Mouse (Mus musculus): ENCODE data around the gene Olfr155.

Gene Olfr155

GRCm38 (mm10) chr4:43891247-43891646 lies 39.9 kb downstream of the Olfr155 start:
- DNase-seq (ENCODE audit: low read depth in 1 of 2, low spot score in 2 of 2): no peak

- no peak for DNase-seq (ENCODE audit: low read depth in 1 of 2, low spot score in 2 of 2)
These were observed 45.8 kb downstream of the Olfr155 start for GRCm38 (mm10) chr4:43897209-43897608.

DNA sequence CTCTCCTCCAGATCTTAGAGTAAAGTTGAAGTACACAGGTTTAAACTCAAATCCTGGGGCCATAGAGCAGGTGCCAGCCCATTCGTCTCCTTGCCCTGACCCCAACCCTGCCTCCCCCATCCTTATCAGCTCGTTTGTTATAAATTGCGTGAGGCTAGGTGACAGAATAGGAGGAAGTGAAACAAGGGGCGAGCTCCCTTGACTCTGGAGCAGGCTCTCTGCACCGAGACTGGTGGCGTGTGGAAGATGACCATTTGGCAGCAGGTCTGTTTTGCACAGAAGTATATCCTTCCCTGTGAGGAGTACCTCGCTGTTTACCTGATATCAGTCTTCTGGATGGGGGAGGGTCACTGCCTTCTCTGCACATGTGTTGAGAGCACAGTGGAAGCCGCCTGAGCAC lies 47.8 kb downstream of the Olfr155 start:
- peak in 1 of 2 experiments; percentile 6 for DNase-seq (ENCODE audit: low read depth in 1 of 2, low spot score in 2 of 2)

DNA sequence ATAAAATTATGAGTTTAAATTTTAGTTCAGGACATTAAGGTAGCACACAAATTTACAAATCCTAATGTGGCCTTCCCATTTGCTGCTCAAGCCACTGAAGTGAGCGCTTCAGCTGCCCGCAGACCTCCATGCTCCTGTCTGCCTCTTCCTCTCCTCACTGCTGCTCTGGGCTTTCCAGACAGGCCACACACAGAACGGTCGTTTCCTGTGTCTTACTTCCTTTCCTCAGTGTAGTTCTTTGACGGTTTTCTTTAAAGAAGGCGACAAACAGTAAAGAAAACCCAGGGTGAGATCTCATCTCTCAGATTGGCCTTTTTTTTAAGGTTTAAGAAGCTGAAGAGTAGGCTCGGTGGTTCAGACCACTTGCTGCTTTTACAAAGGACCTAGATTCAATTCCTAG lies 52.3 kb downstream of the Olfr155 start:
- DNase-seq (ENCODE audit: low read depth in 1 of 2, low spot score in 2 of 2): no peak

DNA sequence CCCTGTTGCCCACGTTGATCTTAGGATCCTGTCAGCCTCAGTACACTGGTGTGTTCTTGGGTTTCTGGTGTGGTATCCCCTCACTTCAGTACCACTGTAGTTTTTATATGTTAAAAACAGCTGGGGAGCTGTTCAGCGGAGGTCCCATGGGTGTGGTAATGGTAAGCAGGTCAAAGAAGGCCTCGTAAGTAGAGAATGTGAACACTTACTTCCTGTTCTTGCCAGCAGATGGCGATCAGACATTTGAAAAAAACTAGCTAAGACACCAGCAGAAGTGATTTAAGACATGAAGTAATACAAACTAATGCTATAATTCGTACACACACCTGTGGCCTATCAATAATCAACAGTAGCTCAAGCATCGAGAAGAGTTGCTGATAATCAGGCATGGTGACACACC lies 55.1 kb downstream of the Olfr155 start:
- peak in 1 of 2 experiments; percentile 43 for DNase-seq (ENCODE audit: low read depth in 1 of 2, low spot score in 2 of 2)

Data from monocyte, adult 2 months (primary cell).